Mouse (Mus musculus) ovary, postnatal 14 days (tissue): ENCODE measurements around the gene Gm11938.

Experiments
- DNase-seq: peaks from one replicate; pipeline ENCODE4 v3.0.0; 2022; ENCODE audit warnings: low spot score

Gm11938 gene

DNA sequence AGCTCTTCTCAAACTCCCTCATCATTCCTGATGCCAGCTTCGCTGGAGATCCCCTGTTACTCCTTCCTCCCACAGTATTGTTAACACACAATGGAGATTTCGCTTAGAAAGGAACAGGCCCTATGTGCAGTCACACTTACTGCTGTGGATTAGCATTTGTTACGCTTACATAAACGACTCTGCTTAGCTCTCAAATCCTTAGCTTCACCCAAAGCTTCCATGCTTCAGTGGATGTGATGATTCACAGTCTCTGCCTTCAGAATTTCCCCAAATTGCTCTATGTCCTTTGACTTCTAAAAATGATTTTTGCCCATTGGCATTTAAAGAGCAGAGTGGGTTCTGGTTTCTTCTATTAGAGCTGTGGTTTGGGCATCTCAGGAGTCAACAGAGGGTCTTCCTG is 29.9 kb downstream of the Gm11938 start:
- DNase-seq: no peak

DNA sequence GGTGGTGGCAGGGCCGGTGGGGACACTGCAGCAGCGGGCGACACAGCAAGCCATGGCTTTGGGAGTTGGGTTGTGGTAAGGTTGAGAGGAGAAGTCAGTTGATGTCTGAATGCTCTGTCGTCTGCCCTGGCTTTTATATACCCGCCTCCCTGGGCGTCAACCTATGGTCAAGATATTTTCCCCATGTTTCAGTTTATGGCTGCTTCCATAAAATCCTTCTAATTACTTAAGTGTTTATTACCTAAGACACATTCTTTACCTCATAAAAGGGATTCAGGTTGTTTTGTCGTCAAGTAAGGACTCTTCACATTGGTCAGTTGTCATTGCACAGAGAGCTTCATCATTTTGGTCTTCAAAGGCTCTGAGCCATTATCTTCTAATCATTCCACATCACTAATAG is 36.6 kb downstream of the Gm11938 start, which contains the start of gene Krtap3-1:
Gene Krtap3-1 (minus strand): TSS at position 101 of the 400 bp plus-strand sequence.
- DNase-seq: no peak

DNA sequence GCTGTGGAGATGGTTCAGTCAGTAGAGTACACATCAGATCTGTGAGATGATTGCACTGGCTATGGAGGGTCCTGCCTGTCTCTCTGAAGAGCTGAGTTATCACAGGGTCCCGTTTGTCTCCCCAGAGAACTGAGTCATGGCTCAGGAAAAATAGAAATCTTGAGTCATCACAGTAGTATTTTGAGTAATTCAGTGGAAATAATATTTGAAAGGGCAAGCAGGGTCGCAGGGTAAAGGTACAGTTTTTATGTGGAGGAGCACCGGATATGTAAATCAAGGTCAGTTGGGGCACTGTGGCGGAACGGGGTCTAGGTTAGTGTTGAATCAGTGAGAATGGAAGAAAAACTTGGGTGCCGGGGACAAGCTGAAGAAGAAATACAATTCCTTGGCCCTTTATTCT is 40.5 kb downstream of the Gm11938 start:
- DNase-seq: no peak

DNA sequence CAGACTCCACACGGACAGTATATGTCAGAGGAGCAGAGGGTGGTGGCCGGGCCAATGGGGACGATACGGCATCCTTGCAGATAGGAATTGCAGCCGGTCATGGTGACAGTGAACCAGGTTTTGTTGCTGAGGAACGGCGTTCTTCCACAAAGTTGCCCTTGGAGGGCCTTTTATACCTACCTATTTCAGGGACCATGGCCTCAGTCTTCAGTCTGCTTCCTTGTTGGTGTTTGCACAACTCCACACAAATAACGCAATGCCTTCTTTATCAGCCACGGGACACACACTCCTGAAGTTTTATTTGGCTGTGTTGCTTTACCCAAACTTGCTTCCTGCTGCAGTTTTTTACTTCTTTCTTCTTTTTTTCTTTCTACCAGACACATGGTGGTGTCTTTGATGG is 43.7 kb downstream of the Gm11938 start, which contains the start of gene Gm11939:
Gene Gm11939 (minus strand): TSS at position 101 of the 400 bp plus-strand sequence.
- DNase-seq: no peak

DNA sequence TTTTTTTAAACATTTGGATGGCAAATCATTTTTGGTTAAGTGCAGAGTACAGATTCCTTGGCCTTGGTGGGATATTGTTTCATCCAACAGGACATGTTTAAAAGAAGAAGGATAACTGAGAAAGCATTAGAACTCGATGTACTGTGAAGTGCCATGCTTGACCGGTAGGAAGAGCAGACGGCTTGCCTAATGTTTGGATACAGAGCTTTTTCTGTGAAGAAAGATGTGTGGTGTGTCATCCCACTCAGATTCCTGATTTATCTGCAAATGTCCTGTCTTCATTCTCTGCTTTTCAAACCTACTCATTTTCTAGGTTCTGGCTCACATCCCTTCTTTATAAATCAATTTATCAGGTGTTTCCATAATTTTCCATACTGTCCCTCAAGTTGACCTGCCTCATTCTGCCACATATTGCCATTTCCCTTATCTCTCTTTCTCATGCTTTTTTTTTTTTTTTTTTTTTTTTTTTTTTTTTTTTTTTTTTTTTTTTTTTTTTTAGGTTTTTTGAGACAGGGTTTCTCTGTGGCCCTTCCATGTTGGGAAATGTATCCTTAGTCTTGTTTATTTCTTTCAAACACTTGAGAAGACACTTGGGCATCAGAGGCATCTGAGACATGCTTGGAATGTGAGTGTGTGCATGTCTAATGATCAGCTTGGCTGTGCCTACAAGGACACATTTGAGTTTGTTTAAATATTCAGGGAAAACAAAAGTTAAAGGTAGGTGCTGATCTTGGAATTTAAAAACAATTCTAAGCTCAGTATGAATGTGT is 44.9 kb downstream of the Gm11938 start:
- DNase-seq: no peak

DNA sequence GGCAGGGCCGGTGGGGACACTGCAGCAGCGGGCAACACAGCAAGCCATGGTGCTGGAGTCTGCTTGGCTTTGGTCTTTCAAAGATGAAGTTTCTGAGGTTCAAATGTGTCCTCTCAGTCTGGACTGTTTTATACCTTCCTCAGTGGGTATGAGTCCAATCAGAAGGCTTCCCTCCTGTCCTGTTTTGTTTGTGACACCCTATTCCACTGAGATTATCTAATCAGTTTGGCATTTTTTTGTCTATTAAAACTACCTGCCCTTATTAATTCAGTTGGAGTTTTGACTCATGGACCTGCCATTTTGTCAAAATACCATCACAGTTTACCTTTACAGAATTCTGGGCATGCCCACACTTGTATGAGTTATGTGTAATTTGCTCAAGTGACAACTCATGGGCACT is 46.4 kb downstream of the Gm11938 start, which contains the start of gene Krtap3-2:
Gene Krtap3-2 (minus strand): TSS at position 101 of the 400 bp plus-strand sequence.
- no peak for DNase-seq

DNA sequence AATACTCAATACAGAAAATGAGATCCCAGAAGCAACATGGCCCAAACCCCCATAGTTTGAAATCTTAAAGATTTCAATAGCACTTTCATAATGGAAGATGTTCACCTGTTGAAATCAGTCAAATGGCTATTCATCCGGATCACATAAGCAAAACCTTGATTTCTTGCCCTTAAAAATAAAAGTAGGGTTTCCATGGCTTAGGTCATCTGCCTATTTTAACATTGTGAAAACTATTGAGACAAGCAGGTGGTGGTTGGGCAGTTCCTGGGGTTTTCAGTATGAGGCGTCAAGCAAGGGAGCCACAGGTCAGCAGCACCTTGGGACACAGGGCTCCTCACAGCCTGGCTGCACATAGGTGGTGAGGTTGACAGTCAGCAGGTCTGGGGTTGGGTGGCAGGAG is 46.9 kb downstream of the Gm11938 start:
- DNase-seq: no peak
